ENCODE assay signal across 8 mouse cellular contexts in genomic region chr14:51266113-51266512, GRCm38 (mm10). TPM values are rescaled to one million over a fixed set of nuclear protein-coding genes. Genes with fewer than 3 reads are reported as not detected.
DNase-seq lines count a peak whose midpoint lies in the region; ATAC-seq and TF ChIP-seq lines count a peak whose summit lies in the region.

No protein-coding gene starts in this region.

- H3K27me3 ChIP-seq in forebrain, embryonic 14.5 days (replicated peaks; ENCODE audit: control insufficient read depth, insufficient read depth, low read length), result no peaks in the 10 kb centered on the region
- H3K27me3 ChIP-seq in liver, postnatal 0 days (ENCODE audit: insufficient read depth, low read length), result no peaks in the 10 kb centered on the region

- peak; percentile 86 for ATAC-seq in forebrain, embryonic 14.5 days
- ATAC-seq in liver, postnatal 0 days, result peak; percentile 55; the same call in 1 of the 2 replicates

- TF ChIP-seq CTCF in liver, postnatal 0 days (IDR thresholded peaks at IDR 0.05; ENCODE audit: low read depth), result peak; percentile 96
- peak; percentile 86 for TF ChIP-seq CTCF in olfactory bulb, adult 2 months (IDR thresholded peaks at IDR 0.05; ENCODE audit: insufficient read depth, low read depth, low read length)

- TF ChIP-seq POLR2A in olfactory bulb, adult 2 months (IDR thresholded peaks at IDR 0.05; ENCODE audit: insufficient read depth, low read depth, low read length), result no peak

- WGBS in forebrain, embryonic 14.5 days, result 6% methylated on average over 9 of the region's 9 CpGs
- WGBS in liver, postnatal 0 days (ENCODE audit: insufficient replicate concordance), result 8% methylated on average over 9 of the region's 9 CpGs
- 5% methylated on average over 9 of the region's 9 CpGs for WGBS in olfactory bulb, adult 2 months

- no peak overlapping the region for H3K4me2 ChIP-seq in forebrain, embryonic 14.5 days (ENCODE audit: low read length)
- no peak overlapping the region for H3K4me2 ChIP-seq in liver, postnatal 0 days (ENCODE audit: low read depth, low read length)

- H3K27ac ChIP-seq in ES-E14 (ENCODE audit: insufficient read depth, low read depth, low read length, poor library complexity, severe bottlenecking), result no peak overlapping the region
- H3K27ac ChIP-seq in forebrain, embryonic 14.5 days (ENCODE audit: low read depth, low read length), result no peak overlapping the region
- H3K27ac ChIP-seq in liver, postnatal 0 days (ENCODE audit: low read depth), result no peak overlapping the region
- no peak overlapping the region for H3K27ac ChIP-seq in olfactory bulb, adult 2 months (ENCODE audit: insufficient read depth, low read depth, low read length)

- no peak for TF ChIP-seq EP300 in liver, postnatal 0 days (IDR thresholded peaks at IDR 0.05; ENCODE audit: low read depth)

- H3K9ac ChIP-seq in ES-E14 (ENCODE audit: insufficient read depth, low read depth, low read length, poor library complexity, severe bottlenecking), result no peak overlapping the region
- no peak overlapping the region for H3K9ac ChIP-seq in forebrain, embryonic 14.5 days (ENCODE audit: low read length)
- no peak overlapping the region for H3K9ac ChIP-seq in liver, postnatal 0 days (replicated peaks)

- intact Hi-C loops in heart, postnatal 14 days (cut with DNase I), result loop anchor here (2.0 to 5.0 kb wide), 3 partner anchors 81 to 163 kb away; no protein-coding TSS in a partner anchor

- H3K36me3 ChIP-seq in ES-E14 (ENCODE audit: control insufficient read depth, insufficient read depth, low read length, poor library complexity, severe bottlenecking), result no peaks in the 10 kb centered on the region
- H3K36me3 ChIP-seq in forebrain, embryonic 14.5 days (ENCODE audit: control insufficient read depth, insufficient read depth, low read length), result no peaks in the 10 kb centered on the region
- no peaks in the 10 kb centered on the region for H3K36me3 ChIP-seq in liver, postnatal 0 days (replicated peaks; ENCODE audit: insufficient read depth, low read length)

- no peaks in the 10 kb centered on the region for H3K9me3 ChIP-seq in ES-E14 (ENCODE audit: control insufficient read depth, insufficient read depth, low read depth, low read length)
- H3K9me3 ChIP-seq in forebrain, embryonic 14.5 days (replicated peaks; ENCODE audit: control insufficient read depth, low read length), result no peaks in the 10 kb centered on the region
- no peaks in the 10 kb centered on the region for H3K9me3 ChIP-seq in liver, postnatal 0 days (ENCODE audit: low read length)

- peak; percentile 57 for DNase-seq in ES-E14 (ENCODE audit: low read depth, low spot score)
- peak; percentile 41 for DNase-seq in cerebellum, adult 11 months
- peak; percentile 83 for DNase-seq in forebrain, embryonic 14.5 days (ENCODE audit: low spot score)
- peak; percentile 81 to 87 for DNase-seq in heart, postnatal 14 days
- peak; percentile 72 for DNase-seq in layer of hippocampus, adult 11-12 months (ENCODE audit: low spot score)
- peak; percentile 88 for DNase-seq in liver, postnatal 0 days
- DNase-seq in testis, postnatal 14 days (ENCODE audit: low spot score), result peak; percentile 47

- no peak overlapping the region for H3K4me3 ChIP-seq in ES-E14 (ENCODE audit: insufficient read depth in 1 of 2, low read depth in 1 of 2, low read length in 2 of 2, poor library complexity in 1 of 2, severe bottlenecking in 1 of 2)
- H3K4me3 ChIP-seq in forebrain, embryonic 14.5 days (ENCODE audit: low read depth, low read length), result no peak overlapping the region
- H3K4me3 ChIP-seq in liver, postnatal 0 days (ENCODE audit: low read depth, low read length), result no peak overlapping the region
- no peak overlapping the region for H3K4me3 ChIP-seq in olfactory bulb, adult 2 months (ENCODE audit: insufficient read depth, low read depth, low read length)

- no peaks in the 10 kb centered on the region for H3K4me1 ChIP-seq in ES-E14 (ENCODE audit: control insufficient read depth in 2 of 2, insufficient read depth in 2 of 2, low read length in 2 of 2, poor library complexity in 1 of 2)
- no peaks in the 10 kb centered on the region for H3K4me1 ChIP-seq in forebrain, embryonic 14.5 days (ENCODE audit: control insufficient read depth, insufficient read depth, low read length)
- no peaks in the 10 kb centered on the region for H3K4me1 ChIP-seq in liver, postnatal 0 days (ENCODE audit: insufficient read depth)
- no peaks in the 10 kb centered on the region for H3K4me1 ChIP-seq in olfactory bulb, adult 2 months (ENCODE audit: control insufficient read depth, insufficient read depth, low read length)

- in situ Hi-C loops in ES-E14 (cut with MboI; ENCODE audit: low sequenced_read_pairs in 2 of 2, unreplicated experiment in 2 of 2), result no loop called here

TF ChIP-seq in ES-E14, 5 proteins besides CTCF, POLR2A, EP300 and RAD21:
- TF ChIP-seq CHD2 (IDR thresholded peaks at IDR 0.05; ENCODE audit: low read depth, low read length) (no peak), ZNF384 (IDR thresholded peaks at IDR 0.05; ENCODE audit: low read depth, low read length) (no peak), ZC3H11A (IDR thresholded peaks at IDR 0.05; ENCODE audit: borderline replicate concordance, low read depth, low read length) (peak; percentile 48)

RNA-seq across cellular contexts. Expression of gene Rnase2a, which starts 10.2 kb away (rescaled TPM):
- not detected in 2 replicates for total RNA-seq in ES-E14 (2012; rRNA removed)
- not detected in 2 replicates for polyA plus RNA-seq in forebrain, embryonic 14.5 days (2014; fragmentation: Nextera tagmentation; extraction: Ambion mirVana)
- total RNA-seq in heart, postnatal 14 days (2021), result not detected
- not detected in 2 replicates for polyA plus RNA-seq in liver, postnatal 0 days (2015; fragmentation: Nextera tagmentation; extraction: Ambion mirVana)
- not detected in 2 replicates for polyA plus RNA-seq in olfactory bulb, adult 2 months (2012; ENCODE audit: insufficient read depth, insufficient read length, low replicate concordance, missing spikeins)
